Mouse (Mus musculus) monocyte, adult 2 months (primary cell): ENCODE measurements around the gene Gm20823.
"Not testable (repeated sequence)": the region's sequence is repeated elsewhere in the genome, so short reads cannot be mapped to it uniquely, and the experiment has no call there.

Experiments used
- DNase-seq, 2 experiments: peaks; one replicate each; pipeline ENCODE4 v3.0.0; 2022; ENCODE audit warnings: low spot score in 2 of 2, low read depth in 1 of 2

Gene Gm20823

GRCm38 (mm10) chrY:62464745-62465144 is at the start of gene Gm20823:
Gene Gm20823 (minus strand): TSS chrY:62464845.
- not testable (repeated sequence) for DNase-seq
